Mouse (Mus musculus) erythroblast, embryonic 14.5 days (primary cell): ENCODE results near the gene Tmem167b.

Experiments used
- GATA1 ChIP-seq: IDR thresholded peaks from 2 replicates; pipeline ENCODE4 v1.6.1; 2012; ENCODE audit warnings: low read length, inconsistent platforms, mixed read lengths
- TAL1 ChIP-seq: IDR thresholded peaks from 3 replicates; pipeline ENCODE4 v1.6.1; 2012; ENCODE audit warnings: low read length, inconsistent platforms, mixed read lengths

DNA sequence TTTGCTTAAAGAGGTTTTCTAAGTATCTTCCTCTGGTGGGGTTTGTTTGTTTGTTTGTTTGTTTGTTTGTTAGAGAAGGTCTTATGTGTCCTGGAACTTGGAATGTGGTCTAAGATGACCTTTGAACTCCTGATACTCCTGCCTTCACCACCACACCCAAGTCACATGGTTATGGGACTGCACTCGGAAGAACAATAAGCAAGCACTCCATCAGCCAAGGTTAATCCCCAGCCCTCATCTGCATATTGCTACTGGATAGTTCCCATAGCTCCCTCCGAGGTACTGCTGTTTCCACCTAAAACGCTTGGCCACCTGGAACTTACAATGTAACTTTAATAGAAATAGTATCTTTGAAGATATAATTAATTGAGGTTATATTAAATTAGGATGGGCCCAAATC lies 48.8 kb downstream of the Tmem167b start:
- TF ChIP-seq TAL1 (no peak), GATA1 (no peak)
